Mouse (Mus musculus) cortical plate, adult 2 months (tissue): ENCODE measurements around the gene Ripor2. TPM values are rescaled to one million over a fixed set of nuclear protein-coding genes. Genes with fewer than 3 reads are reported as not detected.

Experiments
- H3K27ac ChIP-seq: fragments of 200-500 bp; 2 replicates; pipeline ENCODE4 v1.5.1; 2012; ENCODE audit warnings: low read length, control low read depth, inconsistent platforms; ENCODE audit not compliant: insufficient read depth
- H3K4me1 ChIP-seq: fragments of 200-500 bp; 2 replicates; pipeline ENCODE4 v1.6.1; 2011; ENCODE audit warnings: low read length; ENCODE audit not compliant: control insufficient read depth, insufficient read depth
- H3K4me3 ChIP-seq: fragments of 200-500 bp; 2 replicates; pipeline ENCODE4 v1.5.1; 2011; ENCODE audit warnings: mild to moderate bottlenecking, low read length, control low read depth; ENCODE audit not compliant: insufficient read depth
- CTCF ChIP-seq: fragments of 200-500 bp; IDR thresholded peaks from 2 replicates; pipeline ENCODE4 v1.5.1; 2011; ENCODE audit warnings: mild to moderate bottlenecking, control low read depth, low read length; ENCODE audit not compliant: insufficient read depth; ENCODE audit errors: extremely low read depth
- POLR2A ChIP-seq: fragments of 200-500 bp; IDR thresholded peaks from 2 replicates; pipeline ENCODE4 v1.6.1; 2011; ENCODE audit warnings: mild to moderate bottlenecking, low read length, control low read depth; ENCODE audit not compliant: insufficient read depth; ENCODE audit errors: extremely low read depth
- polyA plus RNA-seq: library from polyadenylated mRNA; depleted of rRNA; stranded (reverse); fragments of >200 nt; gene quantifications from 2 replicates; pipeline ENCODE4 v1.2.3, GENCODE M21; 2012

Gene Ripor2
- polyA plus RNA-seq, 1 experiment = 26.6 TPM

- TF ChIP-seq POLR2A (no peak), CTCF (no peak)
- Histone ChIP-seq H3K4me3 (no peak overlapping the region), H3K27ac (no peak overlapping the region), H3K4me1 (no peaks in the 10 kb centered on the region)
Measured at GRCm38 (mm10) chr13:24715601-24716000, 133.6 kb downstream of the Ripor2 start.

GRCm38 (mm10) chr13:24716441-24716840 lies 134.5 kb downstream of the Ripor2 start:
- TF ChIP-seq POLR2A (no peak), CTCF (no peak)
- no peaks in the 10 kb centered on the region for H3K4me1 ChIP-seq
- H3K4me3 ChIP-seq = no peak overlapping the region
- no peak overlapping the region for H3K27ac ChIP-seq

GRCm38 (mm10) chr13:24717677-24718076 lies 135.7 kb downstream of the Ripor2 start:
- Histone ChIP-seq H3K27ac (no peak overlapping the region), H3K4me3 (no peak overlapping the region), H3K4me1 (no peaks in the 10 kb centered on the region)
- TF ChIP-seq POLR2A (no peak), CTCF (no peak)

GRCm38 (mm10) chr13:24721502-24721901 lies 139.5 kb downstream of the Ripor2 start:
- Histone ChIP-seq H3K4me3 (no peak overlapping the region), H3K27ac (no peak overlapping the region), H3K4me1 (no peaks in the 10 kb centered on the region)
- TF ChIP-seq POLR2A (no peak), CTCF (no peak)

GRCm38 (mm10) chr13:24723699-24724394 lies 141.9 kb downstream of the Ripor2 start:
- Histone ChIP-seq H3K4me1 (no peaks in the 10 kb centered on the region), H3K4me3 (no peak overlapping the region), H3K27ac (no peak overlapping the region)
- no peak for TF ChIP-seq CTCF
- TF ChIP-seq POLR2A = no peak

- Histone ChIP-seq H3K27ac (no peak overlapping the region), H3K4me3 (no peak overlapping the region), H3K4me1 (no peaks in the 10 kb centered on the region)
- TF ChIP-seq POLR2A = no peak
- no peak for TF ChIP-seq CTCF
Measured at GRCm38 (mm10) chr13:24724395-24724759, 142.4 kb downstream of the Ripor2 start.

- H3K4me3 ChIP-seq = no peak overlapping the region
- TF ChIP-seq POLR2A (no peak), CTCF (no peak)
- H3K4me1 ChIP-seq = no peaks in the 10 kb centered on the region
- no peak overlapping the region for H3K27ac ChIP-seq
Measured at GRCm38 (mm10) chr13:24729128-24729527, 147.1 kb downstream of the Ripor2 start.

GRCm38 (mm10) chr13:24734502-24734901 lies 152.5 kb downstream of the Ripor2 start:
- no peak overlapping the region for H3K4me3 ChIP-seq
- no peak overlapping the region for H3K27ac ChIP-seq
- H3K4me1 ChIP-seq = no peaks in the 10 kb centered on the region
- TF ChIP-seq POLR2A (no peak), CTCF (no peak)

GRCm38 (mm10) chr13:24735608-24736131 lies 153.7 kb downstream of the Ripor2 start:
- TF ChIP-seq CTCF = no peak
- TF ChIP-seq POLR2A = no peak
- Histone ChIP-seq H3K4me3 (no peak overlapping the region), H3K27ac (no peak overlapping the region), H3K4me1 (no peaks in the 10 kb centered on the region)

- Histone ChIP-seq H3K4me3 (no peak within 1 kb of the TSS), H3K27ac (no peak within 1 kb of the TSS), H3K4me1 (no peaks in the 10 kb centered on the region)
- TF ChIP-seq POLR2A = no peak
- TF ChIP-seq CTCF = no peak
Measured at GRCm38 (mm10) chr13:24741028-24741427, 159.0 kb downstream of the Ripor2 start, which contains the start of gene Armh2. Armh2 (plus strand) TSS chr13:24741232.

- TF ChIP-seq POLR2A (no peak), CTCF (no peak)
- H3K4me1 ChIP-seq = no peaks in the 10 kb centered on the region
- H3K27ac ChIP-seq = no peak overlapping the region
- no peak overlapping the region for H3K4me3 ChIP-seq
Measured at GRCm38 (mm10) chr13:24747823-24748222, 165.8 kb downstream of the Ripor2 start.

GRCm38 (mm10) chr13:24750807-24751206 lies 168.8 kb downstream of the Ripor2 start:
- Histone ChIP-seq H3K27ac (no peak overlapping the region), H3K4me3 (no peak overlapping the region), H3K4me1 (no peaks in the 10 kb centered on the region)
- no peak for TF ChIP-seq POLR2A
- TF ChIP-seq CTCF = no peak
